Mouse (Mus musculus) adrenal gland (tissue): ENCODE measurements around the gene Defb18.
"Not testable (repeated sequence)": the region's sequence is repeated elsewhere in the genome, so short reads cannot be mapped to it uniquely, and the experiment has no call there.

Source experiments
- intact Hi-C: fragments of 180-260 bp; cut with DNase I; formaldehyde crosslinking; loops from one replicate; pipeline ENCODE4 v1.15.1; 2025
- long read RNA-seq, 2 experiments: library from polyadenylated mRNA; unstranded; transcript quantifications; one replicate each; pipeline ENCODE4 v2.0.0; 2020; ENCODE audit warnings: borderline replicate concordance in 1 of 2; ENCODE audit not compliant: insufficient replicate concordance in 1 of 2

Defb18 gene
- long read RNA-seq, experiment 1 = 0 reads
- long read RNA-seq, experiment 2 = 0 reads

DNA sequence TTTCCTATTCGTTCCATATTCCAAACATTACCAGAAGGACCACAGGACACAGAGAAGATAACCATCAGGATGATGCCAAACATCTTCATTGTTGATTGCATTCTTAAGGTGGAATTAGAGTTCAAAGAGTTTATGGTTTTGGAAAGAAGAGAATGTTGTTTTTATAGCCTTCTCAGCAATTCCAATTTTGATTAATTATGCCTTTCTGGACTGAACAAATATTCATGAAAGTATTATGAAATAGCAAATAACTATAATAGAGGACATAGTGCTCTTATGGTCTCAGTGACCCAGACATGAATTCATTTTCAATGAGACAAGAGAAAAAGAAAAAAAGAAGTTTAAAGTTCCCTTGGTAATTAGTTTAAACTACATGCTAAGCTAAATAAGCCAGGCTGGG, at the start of gene Defb18:
Gene Defb18, minus strand, starts transcription at position 101 of the 400 bp plus-strand sequence.
- intact Hi-C loops = no loop called here

DNA sequence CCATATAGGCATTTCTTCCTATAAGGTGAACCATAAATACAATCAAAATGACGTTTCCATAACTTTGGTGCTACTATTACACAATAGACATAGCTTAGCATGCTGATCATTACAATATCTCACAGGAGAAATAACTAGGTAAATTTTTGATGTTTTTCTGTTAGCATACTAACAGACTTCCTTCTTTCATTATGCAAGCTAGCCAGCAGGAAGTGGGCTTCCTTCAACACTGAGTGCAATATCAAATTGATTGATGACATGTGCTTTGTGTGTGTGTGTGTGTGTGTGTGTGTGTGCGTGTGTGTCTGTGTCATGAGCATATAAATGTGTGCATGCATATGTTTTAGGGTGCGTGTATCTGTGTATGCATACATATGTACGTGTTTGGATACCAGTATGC, 33.9 kb upstream of the Defb18 start:
- intact Hi-C loops = no loop called here

DNA sequence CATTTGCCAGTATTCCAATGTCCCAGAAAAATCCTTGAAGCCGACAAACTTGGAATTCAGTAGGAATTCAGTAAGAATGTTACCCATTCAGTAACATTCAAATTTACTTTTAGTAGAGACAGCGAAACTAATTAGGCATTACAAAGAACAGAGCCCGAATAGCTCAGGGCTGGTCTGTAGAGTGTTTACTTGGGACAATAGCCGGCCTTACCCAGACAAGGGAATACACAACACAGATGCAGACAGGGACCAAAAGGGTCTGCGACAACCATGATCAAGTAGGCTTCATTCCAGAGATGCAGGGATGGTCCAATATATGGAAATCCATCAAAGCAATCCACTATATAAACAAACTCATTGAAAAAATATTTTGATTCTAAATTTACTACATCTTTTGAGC, 31.6 kb upstream of the Defb18 start:
- intact Hi-C loops = no loop called here

DNA sequence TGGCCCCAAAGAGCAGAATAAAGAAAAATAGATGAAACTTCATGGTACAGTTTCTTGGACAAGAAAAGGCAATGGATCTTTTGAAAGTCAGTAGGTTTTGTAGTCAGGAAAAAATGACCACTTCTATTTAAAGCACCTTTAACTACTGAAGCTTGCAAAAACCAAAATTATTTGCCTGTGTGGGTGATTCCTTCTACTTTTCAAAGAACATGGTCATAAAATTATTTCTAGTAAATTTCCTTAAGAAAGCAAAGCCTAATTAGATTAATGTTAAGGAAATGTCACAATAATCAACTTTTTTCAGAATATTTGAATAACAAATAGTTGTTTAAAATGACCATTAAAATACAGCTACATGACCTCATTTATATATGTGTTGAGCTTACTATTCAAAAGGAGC, 27.8 kb upstream of the Defb18 start, which contains the start of gene Defb41:
Gene Defb41, minus strand, starts transcription at position 101 of the 400 bp plus-strand sequence.
- intact Hi-C loops = no loop called here

DNA sequence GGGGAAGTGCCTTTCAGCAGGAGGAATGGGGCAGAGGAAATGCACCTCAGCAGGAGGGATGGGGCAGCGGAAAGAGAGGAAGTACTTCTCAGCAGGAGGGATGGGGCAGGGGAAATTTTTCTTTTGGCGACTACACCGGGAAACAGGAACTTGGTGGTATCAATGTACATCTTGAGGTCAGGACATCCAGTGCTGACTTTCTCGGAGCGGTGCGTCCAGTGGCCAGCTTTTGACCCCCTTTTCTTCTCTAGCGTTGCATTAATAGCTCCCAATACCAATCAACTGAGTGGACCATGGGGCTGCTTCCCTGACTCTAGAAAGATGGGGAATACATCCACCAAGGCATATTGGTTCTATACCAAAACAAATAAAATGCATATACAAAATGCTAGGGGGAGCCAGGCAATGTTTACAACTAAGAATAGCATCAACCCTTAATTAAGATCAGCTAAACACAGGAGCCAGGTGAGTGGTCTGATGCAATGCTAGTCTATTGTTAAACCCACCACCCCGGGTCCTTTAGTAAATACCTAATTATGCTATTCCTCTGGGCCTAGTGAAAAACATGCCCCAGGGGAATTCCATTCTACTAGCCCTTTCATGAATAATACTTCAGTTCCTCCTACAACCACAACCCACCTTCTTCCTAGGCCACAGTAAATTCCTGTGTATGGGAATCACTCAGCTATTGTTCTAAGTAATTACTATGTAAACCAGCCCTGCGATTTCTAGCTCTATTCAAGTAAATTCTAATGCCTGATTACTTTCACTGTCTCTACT, 8.7 kb upstream of the Defb18 start:
- intact Hi-C loops = not testable (repeated sequence)

DNA sequence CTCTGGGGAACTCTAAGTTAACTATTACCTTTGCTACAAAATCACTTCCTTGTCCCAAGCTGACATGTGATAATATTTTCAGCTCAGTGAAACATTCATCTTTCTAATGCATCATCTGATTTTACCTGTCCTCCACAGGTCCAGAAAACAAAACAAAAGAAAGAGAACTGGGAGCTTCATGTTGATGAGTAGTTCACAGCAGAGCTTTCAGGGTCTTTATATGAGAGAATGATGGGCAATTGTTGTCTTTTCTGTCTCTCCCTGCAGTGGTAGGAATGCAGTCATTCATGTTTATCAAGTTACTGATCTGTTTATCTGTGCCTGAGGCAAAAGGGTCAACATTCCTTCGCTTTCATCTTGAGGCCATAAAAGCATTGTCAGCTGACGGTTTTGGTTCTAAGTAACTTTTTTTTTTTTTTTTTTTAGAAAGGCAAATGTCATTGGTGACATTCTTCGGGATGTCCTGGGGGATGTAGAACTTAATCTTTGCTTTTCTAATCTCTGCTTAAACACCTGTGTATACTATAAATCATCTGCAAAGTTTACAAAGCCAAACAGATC, 13.8 kb downstream of the Defb18 start:
- intact Hi-C loops = no loop called here

DNA sequence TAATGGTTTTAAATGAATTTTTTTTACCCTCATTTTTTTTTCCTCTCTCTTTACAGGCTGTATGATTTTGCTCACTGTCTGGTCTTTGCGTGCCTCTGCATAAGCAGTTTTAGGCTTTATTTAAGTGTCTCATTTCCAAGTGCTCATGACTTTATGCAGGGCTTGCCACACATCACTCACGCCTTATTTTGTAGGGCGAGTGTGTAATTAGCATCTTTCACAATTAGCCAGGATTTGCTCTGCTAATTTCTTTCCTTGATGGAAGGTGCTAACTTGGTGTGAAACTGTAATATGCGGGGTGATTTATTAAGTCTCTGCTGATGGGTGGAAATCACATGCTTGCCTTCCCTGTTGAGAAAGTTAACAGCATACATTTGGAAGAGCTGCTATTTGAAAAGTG, 45.5 kb downstream of the Defb18 start:
- intact Hi-C loops = no loop called here

DNA sequence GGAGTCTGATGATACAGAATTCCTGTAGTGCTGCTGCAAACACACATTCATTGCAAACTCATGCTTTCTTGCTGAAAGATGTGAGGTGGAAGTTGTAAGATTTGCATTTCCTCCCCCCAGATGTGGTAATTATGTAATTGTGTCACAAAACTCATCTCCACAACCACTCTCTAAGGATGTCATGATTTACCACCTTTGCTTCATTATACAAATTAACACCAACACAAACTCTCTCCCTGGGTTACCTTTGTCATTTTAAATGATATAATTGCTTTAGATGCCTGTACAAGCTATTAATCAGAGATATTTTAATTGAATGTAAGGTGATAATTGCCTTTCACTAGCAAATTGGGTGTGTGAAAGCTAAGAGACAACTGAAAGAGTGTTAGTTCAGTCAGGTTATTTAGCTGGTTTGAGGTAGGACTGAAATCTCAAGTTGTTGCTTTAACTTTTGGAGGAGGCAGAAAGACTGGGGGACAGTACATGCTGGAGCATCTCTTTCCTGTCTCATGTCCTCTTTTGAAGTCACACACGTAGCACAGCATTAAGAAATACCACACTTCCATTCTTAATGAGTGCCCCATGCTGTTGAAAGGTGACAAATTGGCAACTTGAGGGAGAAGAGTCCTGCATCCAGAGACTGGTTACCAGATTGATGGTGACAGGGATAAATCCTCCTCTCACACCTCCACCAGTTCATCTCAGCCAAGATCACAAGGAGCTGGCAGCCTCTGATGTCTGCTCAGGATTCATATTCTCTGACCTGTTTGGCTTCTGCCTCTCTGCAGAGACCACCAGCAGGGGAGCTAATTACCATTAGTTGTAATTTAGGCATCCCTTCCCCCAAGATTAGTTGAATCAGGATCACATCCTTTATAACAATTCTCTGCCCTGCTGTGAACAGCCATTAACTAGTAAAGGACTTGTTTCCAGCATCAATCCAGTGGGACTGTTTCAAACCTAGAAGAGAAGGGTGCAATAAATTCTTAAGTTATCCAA, 46.2 kb downstream of the Defb18 start:
- intact Hi-C loops = no loop called here
